Mouse (Mus musculus): ENCODE measurements around the gene Mybpc2.

DNA sequence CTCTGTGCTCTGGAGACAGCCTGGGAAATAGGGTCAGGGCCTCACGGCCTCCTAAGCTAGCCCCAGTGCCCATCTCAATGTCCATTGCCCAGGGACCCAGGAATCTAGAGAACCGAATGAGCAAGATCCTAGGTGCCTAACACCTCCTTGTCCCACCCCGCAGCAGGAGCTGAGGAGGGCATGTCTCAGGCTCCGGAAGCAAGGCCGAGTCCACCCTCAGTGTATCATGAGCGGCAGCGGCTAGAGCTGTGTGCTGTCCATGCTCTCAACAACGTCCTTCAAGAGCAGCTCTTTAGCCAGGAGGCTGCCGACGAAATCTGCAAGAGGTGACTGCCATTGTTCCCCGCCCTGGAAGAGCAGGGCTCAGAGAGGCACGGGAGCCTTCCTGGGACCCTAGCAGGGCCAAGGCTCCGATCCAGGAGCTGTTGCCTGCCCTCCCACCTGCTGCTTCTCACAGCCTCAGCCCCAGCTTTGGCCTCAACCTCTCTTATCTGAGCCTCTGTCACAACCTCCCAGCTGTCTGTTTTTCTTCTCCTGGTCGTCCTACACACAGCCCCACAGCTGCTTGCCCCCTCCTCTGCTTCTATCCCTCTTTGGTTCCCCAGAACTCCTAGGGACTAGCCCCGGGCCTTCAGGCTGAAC lies 55.7 kb downstream of the Mybpc2 start:
- TF ChIP-seq ZC3H11A (IDR thresholded peaks at IDR 0.05; ENCODE audit: borderline replicate concordance, low read depth, low read length) (no peak), ZNF384 (IDR thresholded peaks at IDR 0.05; ENCODE audit: low read depth, low read length) (no peak), MAFK (IDR thresholded peaks at IDR 0.05; ENCODE audit: insufficient read depth, low read depth, low read length) (no peak), CHD2 (IDR thresholded peaks at IDR 0.05; ENCODE audit: low read depth, low read length) (no peak)

Data from ES-E14 (cell line).